Mouse (Mus musculus): ENCODE results near the gene Sat2.
"Not testable (repeated sequence)": the region's sequence is repeated elsewhere in the genome, so short reads cannot be mapped to it uniquely, and the experiment has no call there.

The Sat2 gene

DNA sequence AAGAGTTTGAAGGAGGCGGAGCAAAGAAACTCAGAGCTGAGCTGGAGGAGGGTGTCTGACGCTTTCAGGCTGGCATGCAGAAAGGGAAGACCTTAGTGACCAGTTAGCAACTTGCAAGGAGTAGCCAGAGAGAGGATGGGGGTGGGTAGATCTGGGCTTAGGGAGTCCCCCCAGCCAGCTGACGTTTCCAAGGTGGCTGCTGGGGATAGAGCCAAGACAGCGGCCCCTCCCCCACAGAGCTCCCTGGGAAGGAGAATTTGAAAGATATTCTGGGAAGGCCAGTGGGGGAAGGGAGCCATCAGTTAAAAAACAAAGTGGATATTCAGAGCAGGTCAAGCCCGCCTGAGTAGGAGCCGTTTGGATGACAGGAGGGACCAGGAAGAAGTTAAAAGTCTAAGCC lies 21.7 kb upstream of the Sat2 start:
- no peak for DNase-seq (ENCODE audit: low read depth, low spot score)

DNA sequence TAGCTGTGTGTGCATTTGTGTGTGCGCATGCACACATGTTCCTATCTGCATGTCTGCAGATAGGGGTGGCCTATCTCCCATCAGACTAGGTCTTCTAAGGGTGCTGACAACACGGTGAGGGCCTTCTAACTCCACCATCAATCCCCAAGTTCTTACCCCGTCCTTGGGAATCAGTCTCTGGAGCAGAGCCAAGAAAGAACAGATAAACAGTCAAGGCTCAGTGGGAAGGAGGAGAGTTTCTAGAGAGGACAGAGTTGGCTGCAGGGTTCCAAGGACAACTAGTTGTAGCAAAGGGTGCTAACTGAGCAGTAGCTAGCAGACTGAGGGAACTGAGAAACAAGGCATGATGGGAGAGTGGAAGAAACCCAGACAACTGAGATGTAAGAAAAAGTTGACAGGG lies 20.1 kb upstream of the Sat2 start:
- DNase-seq (ENCODE audit: low read depth, low spot score) = no peak

DNA sequence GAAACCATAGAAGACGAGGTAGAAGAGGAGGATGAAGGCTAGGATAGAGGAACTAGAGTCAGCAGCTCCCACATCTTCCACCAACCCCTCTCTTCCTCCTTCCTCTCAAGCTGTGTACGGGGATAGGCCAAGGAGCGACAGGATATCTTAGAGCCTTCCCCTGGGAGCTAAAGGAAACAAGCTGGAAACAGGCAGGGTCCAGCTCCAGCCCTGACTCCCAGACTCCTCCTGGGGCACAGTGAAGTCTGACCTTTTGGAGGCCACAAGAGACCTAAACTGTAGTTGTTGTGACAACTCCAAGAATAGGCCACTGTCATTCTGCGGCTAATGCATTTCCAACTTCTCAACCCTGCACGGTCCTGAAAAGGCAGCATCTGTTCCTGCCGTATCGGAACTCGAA lies 18.3 kb upstream of the Sat2 start:
- DNase-seq (ENCODE audit: low read depth, low spot score) = no peak

DNA sequence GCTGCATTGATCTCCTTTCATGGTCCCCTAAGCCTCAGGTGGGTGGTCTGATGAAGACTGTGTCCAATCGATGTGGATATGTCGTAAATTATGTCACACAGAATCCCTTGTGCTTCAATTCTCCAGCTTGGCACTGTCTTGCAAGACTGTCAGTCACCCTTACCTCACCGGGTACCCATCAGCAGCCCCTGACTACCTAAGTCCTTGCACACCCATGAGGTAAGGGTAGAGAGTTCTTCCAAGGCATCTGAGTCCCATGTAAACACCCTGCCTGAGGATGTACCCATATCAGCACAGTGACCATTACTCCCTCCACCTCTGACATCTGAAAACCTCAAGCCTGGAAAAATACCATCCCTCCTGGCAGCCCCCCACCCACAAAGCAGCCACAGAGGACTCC lies 17.5 kb upstream of the Sat2 start:
- DNase-seq (ENCODE audit: low read depth, low spot score) = no peak

DNA sequence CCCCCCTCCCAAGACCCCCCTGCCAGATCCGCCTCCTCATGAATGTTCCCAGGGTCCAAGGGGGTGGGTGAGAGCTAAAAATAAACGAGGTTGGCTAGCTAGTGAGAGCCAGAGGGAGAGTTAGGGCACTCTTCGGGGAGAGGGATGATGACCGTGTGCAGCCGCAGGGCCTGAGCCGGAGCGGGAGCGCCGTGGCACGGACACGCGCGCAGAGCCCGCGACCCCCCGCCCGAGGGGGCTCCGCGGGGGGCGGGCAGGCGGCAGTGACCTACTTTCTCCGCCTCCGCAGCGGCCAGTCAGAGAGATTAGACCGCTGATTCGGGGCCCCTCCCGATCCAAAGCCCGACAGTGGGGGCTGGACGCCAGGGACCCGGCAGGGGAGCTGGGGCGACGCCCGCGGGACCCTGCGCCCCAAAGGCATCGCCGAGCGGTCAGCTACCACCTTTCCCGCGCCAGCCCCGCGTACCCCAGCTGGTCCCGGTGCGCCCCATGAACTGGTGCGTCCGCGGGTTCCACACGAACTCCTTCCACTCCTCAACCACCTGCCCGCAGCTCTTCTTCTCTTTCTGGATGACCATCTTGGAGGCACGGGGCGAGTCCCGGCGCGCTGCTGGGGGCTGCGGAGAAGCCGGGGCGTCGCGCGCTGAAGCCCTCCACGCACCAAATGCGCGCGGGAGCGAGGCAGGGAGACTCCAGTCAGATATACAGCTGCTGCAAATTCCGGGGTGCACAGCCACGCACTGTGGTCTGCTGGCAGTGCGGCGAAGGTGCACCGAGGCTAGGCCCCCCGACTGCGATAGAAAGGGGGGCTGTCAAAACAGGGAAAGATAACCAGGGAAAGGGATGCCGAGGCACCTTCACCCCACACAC lies 16.8 kb upstream of the Sat2 start:
- peak; percentile 26 for DNase-seq (ENCODE audit: low read depth, low spot score)

DNA sequence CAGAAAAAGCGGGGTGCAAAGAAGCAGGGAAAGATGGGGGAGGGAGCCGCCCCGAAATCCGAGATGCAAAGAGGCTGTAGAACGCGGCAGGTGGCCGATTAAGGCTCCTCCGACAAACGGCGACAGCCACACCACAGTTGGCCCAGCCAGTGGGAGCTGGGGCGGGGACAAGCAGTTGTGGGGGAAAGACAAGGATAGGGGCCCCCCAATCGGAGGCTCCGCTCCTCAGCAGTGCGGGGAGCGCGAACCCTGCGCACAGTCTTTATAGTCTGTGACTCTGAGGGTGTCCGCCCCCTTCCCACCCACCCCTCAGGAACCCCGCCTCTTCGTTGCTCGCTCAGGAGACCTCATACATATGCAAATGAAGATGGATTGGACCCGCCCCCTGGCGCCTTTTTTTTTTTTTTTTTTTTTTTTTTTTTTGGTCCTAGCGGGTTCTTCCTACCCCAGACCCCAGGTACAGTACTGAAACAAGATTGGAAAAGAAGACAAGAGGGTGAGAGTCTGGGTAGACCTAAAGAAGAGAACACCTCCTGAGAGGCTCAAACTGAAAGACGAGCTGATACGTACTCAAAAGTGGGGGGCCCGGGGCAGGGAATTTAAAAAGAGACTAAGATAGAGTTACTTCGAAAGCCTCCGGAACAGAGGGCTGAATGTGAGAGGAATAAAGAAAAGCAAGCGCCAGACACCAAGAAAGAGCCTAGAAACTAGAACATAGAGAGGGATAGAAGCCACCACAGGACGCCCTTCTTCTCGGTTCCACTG lies 15.9 kb upstream of the Sat2 start, which contains the start of gene Atp1b2:
Atp1b2 (minus strand) TSS at position 217 of the 765 bp plus-strand sequence.
- DNase-seq (ENCODE audit: low read depth, low spot score) = peak; percentile 82

DNA sequence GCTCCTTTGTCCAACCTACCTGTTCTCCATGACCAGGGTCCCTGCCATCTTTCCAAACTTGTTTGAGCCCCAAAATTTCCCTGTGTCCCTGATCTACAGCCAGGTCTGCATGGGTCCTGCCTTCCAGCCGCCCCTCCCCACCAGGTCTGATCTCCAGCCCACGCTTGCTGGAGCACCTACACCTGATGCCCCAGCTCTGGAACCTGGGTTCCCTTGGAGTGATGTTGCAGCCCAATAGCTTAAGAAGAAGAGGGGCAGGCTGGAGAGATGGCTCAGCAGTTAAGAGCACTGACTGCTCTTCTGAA lies 15.4 kb upstream of the Sat2 start:
- no peak for DNase-seq (ENCODE audit: low read depth, low spot score)

DNA sequence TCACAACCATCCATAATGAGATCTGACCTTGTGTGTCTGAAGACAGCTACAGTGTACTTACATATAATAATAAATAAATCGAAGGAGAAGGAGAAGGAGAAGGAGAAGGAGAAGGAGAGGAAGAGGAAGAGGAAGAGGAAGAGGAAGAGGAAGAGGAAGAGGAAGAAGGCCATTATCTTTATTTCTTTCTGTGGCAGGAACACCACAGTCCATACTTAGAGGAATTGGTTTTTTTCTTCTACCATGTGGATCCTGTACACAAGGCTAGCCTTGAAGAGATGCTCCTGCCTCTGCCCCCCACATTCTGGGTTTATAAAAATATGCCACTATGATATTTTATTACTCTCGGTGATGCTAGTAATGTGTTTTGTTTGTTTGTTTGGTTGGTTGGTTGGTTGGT lies 15.0 kb upstream of the Sat2 start:
- DNase-seq (ENCODE audit: low read depth, low spot score) = no peak

DNA sequence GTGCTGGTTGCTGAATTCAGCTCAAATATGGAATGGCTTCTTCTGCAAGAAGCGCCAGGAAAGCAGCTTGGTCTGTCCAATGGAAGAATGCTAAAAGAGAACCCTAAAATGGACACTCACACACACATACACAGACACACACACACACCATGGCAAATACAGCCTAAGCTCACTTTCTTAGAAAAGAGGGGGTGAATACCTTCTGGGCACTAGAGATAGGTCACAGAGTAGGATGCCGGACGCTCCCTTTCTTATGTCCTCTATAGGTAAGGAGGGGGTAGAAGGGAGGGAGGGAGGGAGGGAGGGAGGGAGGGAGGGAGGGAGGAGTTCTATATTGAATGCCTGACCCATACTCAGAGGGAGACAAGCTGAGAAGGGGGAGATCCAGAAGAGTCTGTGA lies 13.3 kb upstream of the Sat2 start:
- DNase-seq (ENCODE audit: low read depth, low spot score) = no peak

DNA sequence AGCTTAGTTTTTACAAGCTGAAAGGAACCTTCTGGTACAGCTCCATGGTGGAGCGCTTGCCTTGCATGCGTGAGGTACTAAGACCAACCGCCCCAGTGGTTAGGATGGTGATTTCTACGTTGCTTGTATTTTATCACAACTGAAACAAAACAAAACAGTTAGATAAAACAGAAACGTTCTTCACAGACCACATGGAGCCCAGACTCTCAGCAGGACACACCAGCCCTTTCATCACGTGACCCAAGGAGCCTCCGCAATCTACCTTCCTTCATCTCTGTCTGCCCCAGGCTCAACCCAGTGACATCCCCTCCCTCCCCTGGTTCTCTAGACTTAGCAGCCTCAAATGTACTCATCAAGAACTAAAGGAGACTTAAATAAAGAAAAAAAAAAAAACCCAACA lies 12.4 kb upstream of the Sat2 start:
- no peak for DNase-seq (ENCODE audit: low read depth, low spot score)

DNA sequence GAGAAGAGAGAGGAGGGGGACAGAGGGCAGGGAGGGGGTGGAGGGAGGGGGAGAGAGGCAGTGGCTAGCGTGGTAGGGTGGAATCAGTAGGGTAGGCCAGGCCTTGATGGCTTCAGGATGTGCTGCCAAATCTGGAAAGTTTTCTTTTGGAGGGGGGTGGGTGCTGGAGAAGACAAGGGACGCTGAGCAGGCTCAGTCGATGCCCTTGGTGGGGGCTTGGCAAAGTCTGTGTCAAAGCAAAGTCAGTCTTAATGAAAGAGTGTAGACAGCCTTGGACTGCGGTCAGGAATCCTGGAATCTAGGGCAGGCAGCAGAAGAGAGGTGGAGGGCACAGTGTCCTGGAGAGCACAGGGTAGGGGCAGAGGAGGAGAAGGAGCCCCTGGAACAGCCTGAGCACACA lies 10.9 kb upstream of the Sat2 start:
- DNase-seq (ENCODE audit: low read depth, low spot score) = no peak

DNA sequence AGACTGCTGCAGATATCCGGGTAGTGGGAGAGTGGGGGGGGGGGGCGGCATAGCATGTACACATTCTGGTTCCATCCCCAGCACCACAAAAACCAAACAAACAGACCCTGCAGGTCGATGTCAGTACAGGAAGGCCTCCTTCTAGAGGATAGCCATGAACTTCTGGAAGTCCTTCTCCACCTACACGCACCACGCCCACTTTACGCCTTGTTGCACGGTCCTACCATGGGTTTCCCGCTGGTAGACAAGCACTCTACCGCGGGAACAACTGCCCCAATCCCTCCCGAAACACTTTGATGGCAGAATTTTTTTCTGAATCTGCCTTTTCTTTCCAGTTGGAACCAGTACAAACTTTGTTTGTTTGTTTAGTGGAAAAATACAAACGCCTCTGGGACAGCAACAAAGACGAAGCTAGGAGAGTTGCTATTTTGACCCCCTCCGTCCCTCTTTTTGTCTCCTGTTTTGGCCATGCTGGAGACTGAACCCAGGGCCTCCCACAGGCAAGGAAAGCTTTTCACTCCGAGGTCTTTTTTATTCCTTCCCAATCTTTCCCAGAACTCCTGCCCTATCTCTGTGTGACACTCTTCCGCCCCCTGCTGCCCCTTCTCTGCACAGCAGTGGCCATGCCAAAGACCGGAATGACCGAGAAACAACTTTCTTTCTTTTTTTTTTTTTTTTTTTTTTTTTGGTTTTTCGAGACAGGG lies 8.1 kb upstream of the Sat2 start:
- peak; percentile 36 for DNase-seq (ENCODE audit: low read depth, low spot score)

DNA sequence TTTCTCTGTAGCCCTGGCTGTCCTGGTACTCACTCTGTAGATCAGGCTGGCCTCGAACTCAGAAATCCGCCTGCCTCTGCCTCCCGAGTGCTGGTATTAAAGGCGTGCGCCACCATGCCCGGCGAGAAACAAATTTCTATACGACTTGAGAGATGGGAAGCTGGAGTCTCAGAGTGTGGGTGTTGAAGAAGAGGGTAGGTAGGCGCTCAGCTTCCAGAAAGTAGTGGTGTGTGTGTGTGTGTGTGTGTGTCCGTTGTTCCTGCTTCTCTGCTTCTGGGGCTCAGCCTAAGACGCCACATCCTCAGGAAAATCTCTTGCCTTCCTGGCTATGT lies 7.6 kb upstream of the Sat2 start:
- not testable (repeated sequence) for DNase-seq (ENCODE audit: low read depth, low spot score)

DNA sequence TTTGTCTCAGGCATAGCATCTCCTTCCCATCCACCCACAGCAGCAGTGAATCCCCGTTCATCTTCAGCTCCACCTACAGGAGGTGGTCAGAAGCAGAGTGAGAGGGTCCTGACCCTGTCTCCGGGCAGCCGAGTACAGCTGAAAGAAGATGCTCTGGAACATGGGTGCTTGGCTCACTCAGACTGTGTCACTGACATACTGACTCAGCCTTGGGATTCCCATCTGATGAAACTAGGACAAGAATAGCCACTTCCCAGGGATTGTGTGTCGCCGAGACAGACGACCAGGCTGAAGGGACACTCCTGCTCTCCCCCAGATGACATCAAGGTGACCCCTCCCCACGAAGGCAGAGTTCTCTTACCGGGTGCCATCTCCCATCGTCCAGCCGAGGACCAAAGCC lies 5.0 kb upstream of the Sat2 start:
- no peak for DNase-seq (ENCODE audit: low read depth, low spot score)

DNA sequence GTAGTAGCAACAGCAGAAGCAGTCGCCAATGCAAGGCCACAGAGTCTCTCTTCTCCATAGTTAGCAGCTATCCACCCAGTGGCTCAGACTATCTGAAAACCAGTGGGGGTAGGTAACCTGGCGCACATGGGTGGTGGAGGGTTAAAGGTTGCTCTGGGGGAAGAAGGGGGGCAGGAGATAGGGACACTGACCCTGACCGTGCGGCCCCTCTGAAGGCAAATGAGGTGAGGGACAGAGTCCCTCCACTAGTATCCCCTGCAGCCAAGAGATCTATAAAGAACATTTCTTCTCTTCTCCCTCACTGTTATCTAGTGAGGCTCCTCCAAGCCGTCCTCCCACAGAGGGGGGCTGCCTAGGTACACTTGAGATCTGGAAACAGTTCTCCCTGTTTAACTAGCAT lies 4.0 kb upstream of the Sat2 start, which contains the start of gene Shbg:
Shbg (minus strand) TSS at position 101 of the 400 bp plus-strand sequence.
- no peak for DNase-seq (ENCODE audit: low read depth, low spot score)

DNA sequence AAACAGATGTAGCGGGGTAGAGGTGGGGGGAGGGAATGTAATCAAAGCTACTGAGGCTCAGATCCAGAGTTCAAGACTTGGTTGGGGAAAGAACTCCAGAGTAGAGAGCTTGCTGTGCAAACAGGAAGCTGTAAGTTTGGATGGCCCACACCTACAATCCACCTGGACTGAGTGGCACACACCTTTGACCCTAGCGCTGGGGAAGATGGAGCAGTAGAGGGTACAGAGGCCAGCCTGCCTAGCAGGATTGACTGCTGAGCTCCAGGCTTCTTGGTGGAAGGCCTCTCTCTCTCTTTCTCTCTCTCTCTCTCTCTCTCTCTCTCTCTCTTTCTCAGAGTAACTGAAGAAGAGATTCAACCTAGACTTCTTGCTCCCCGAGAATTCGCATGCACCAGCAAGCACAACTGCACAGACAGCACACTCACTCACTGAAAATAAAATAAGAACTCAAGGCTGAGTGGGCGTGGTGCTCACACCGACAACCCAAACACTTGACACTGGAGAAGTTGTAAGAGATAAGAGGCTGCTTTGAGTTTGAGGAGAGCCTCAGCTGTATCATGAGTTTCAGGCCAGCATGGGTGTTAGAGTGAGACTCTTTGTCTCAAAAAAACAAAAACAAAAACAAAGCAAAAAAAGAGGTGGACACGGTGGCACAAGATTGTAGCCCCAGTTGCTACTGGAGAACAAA lies 1.3 kb upstream of the Sat2 start:
- DNase-seq (ENCODE audit: low read depth, low spot score) = no peak

DNA sequence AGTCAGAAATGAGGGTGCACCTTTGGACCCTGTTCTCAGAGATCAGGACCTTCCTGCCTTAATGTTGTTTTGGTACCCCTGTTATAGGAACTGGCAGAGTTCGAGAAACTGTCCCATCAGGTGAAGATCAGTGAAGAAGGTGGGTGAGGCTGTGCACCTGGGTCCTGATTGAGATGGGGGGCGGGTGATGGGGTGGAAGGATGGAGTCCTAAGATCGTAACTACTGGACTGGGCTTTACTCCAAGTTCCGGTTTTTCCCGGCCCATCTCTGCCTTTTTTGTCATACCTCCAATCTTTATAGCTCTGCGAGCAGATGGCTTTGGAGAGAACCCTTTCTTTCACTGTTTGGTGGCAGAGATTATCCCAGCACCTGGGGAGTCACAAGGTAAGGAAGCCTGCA lies 582 bp downstream of the Sat2 start:
- DNase-seq (ENCODE audit: low read depth, low spot score) = no peak

DNA sequence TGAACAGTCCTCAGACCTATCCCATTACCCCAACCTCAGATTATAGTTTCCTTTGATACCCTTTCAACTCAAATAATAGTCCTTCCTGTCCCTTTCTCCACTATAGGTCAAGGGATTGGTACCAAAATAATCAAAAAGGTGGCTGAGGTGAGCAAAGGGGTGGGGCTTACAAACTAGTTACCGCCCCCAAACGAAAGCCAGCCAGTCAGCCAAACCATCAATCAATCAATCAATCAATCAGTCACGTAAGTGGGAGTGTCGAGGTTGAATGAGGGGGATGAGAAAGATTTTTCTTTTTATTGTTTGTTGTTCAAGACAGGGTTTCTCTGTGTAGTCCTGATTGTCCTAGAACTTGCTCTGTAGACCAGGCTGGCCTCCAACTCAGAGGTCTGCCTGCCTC lies 1.2 kb downstream of the Sat2 start:
- no peak for DNase-seq (ENCODE audit: low read depth, low spot score)

DNA sequence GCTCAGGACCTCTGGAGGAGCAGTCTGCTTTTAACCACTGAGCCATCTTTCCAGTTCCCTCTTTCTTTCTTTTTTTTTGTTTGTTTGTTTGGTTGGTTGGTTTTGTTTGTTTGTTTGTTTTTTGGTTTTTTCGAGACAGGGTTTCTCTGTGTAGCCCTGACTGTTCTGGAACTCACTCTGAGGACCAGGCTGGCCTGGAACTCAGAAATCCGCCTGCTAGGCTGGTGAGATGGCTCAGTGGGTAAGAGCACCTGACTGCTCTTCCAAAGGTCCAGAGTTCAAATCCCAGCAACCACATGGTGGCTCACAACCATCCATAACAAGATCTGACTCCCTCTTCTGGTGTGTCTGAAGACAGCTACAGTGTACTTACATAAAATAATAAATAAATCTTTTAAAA lies 2.5 kb downstream of the Sat2 start:
- DNase-seq (ENCODE audit: low read depth, low spot score) = not testable (repeated sequence)

DNA sequence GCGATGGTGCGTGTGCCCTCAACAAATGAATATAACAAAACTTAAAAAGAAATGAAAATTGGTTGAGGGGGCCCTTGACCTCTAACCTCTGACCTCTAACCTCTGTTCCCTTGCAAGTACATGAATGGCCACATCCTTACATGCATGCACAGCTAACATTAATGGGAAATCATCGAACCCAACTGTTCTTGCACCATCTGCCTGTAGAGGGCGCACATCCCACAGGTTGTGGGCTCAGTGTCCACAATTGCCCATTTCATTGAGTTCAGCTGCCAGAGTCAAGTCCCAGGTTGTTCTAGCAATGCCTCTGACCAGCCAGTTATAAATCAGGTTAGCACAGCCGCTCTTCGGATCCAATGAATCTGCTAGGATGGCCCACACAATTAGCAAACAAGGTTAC lies 6.5 kb downstream of the Sat2 start:
- peak; percentile 81 for DNase-seq (ENCODE audit: low read depth, low spot score)

DNA sequence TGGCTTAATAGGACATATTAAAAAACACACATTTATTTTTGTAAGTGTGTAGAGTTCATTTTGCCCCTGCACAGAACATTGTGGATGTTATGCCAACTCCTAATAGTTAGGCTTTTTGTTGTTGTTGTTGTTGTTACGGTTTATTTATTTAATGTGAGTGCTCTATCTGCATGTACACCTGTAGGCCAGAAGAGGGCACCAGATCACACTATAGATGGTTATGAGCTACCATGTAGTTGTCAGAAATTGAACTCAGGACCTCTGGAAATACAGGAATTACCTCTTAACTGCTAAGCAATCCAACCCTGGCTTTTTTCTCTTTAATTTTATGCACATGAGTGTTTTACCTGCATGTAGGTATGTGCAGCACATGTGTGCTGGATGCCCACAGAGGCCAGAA lies 8.0 kb downstream of the Sat2 start:
- DNase-seq (ENCODE audit: low read depth, low spot score) = peak; percentile 62

All from CD4-positive helper T cell, adult 2 months (primary cell).